In genomic region chr10:110974463-110974862, GRCm38 (mm10) we compare ENCODE assay signal across 8 mouse cellular contexts. TPM values are rescaled to one million over a fixed set of nuclear protein-coding genes. Genes with fewer than 3 reads are reported as not detected.
DNase-seq lines count a peak whose midpoint lies in the region; ATAC-seq and TF ChIP-seq lines count a peak whose summit lies in the region.

No protein-coding gene starts in this region.

- DNase-seq in heart, adult 18-20 months: peak; percentile 44 to 65
- no peak for DNase-seq in heart, postnatal 25 days (ENCODE audit: low spot score)
- DNase-seq in adipocyte (ENCODE audit: low spot score): peak; percentile 58
- DNase-seq in embryo, embryonic 9.5 days (ENCODE audit: extremely low spot score): peak; percentile 33
- DNase-seq in liver, embryonic 14.5 days (ENCODE audit: low read depth in 3 of 3, low spot score in 3 of 3): no peak
- peak; percentile 82 for DNase-seq in retina, embryonic 14.5 days (ENCODE audit: low spot score)
- DNase-seq in urinary bladder, postnatal 4 days (ENCODE audit: low spot score in 2 of 2): no peak

- ATAC-seq in hindbrain, embryonic 13.5 days (ENCODE audit: low FRiP score): peak; percentile 52; the same call in 1 of the 2 replicates
- ATAC-seq in liver, embryonic 14.5 days (ENCODE audit: insufficient read depth): no peak; the same call in 1 of the 2 replicates

- H3K9me3 ChIP-seq in hindbrain, embryonic 13.5 days: no peaks in the 10 kb centered on the region
- no peaks in the 10 kb centered on the region for H3K9me3 ChIP-seq in liver, embryonic 14.5 days (ENCODE audit: control insufficient read depth, low read length)

- no peak overlapping the region for H3K27ac ChIP-seq in hindbrain, embryonic 13.5 days
- H3K27ac ChIP-seq in liver, embryonic 14.5 days: no peak overlapping the region

- TF ChIP-seq CTCF in liver, embryonic 14.5 days (IDR thresholded peaks at IDR 0.05; ENCODE audit: low read depth): peak; percentile 64

- no peak overlapping the region for H3K9ac ChIP-seq in hindbrain, embryonic 13.5 days
- H3K9ac ChIP-seq in liver, embryonic 14.5 days (replicated peaks): no peak overlapping the region

- H3K27me3 ChIP-seq in hindbrain, embryonic 13.5 days: no peaks in the 10 kb centered on the region
- H3K27me3 ChIP-seq in liver, embryonic 14.5 days (ENCODE audit: control insufficient read depth, insufficient read depth, low read length): no peaks in the 10 kb centered on the region

- no peaks in the 10 kb centered on the region for H3K4me1 ChIP-seq in hindbrain, embryonic 13.5 days (replicated peaks)
- H3K4me1 ChIP-seq in liver, embryonic 14.5 days (replicated peaks; ENCODE audit: control insufficient read depth in 2 of 2, insufficient read depth in 2 of 2, low read length in 1 of 2): no peaks in the 10 kb centered on the region

- no peak for TF ChIP-seq EP300 in liver, embryonic 14.5 days (IDR thresholded peaks at IDR 0.05; ENCODE audit: low read depth)

- intact Hi-C loops in heart, postnatal 25 days (cut with DNase I): no loop called here

- peaks cover 31% of the 10 kb centered on the region for H3K36me3 ChIP-seq in hindbrain, embryonic 13.5 days
- no peaks in the 10 kb centered on the region for H3K36me3 ChIP-seq in liver, embryonic 14.5 days (replicated peaks; ENCODE audit: control insufficient read depth, insufficient read depth, low read depth)

- 54% methylated on average over 3 of the region's 3 CpGs for WGBS in hindbrain, embryonic 13.5 days
- WGBS in liver, embryonic 14.5 days (ENCODE audit: insufficient replicate concordance): 48% methylated on average over 3 of the region's 3 CpGs

- no peak overlapping the region for H3K4me2 ChIP-seq in hindbrain, embryonic 13.5 days
- H3K4me2 ChIP-seq in liver, embryonic 14.5 days (ENCODE audit: low read depth): no peak overlapping the region

- H3K4me3 ChIP-seq in hindbrain, embryonic 13.5 days: no peak overlapping the region
- H3K4me3 ChIP-seq in liver, embryonic 14.5 days (ENCODE audit: insufficient read depth in 1 of 2, low read depth in 2 of 2, low read length in 2 of 2): no peak overlapping the region

RNA-seq across cellular contexts. Expression of gene Zdhhc17, which starts 35.5 kb away (rescaled TPM):
- 10 to 100 TPM; 18.1 to 23.1 TPM for total RNA-seq in heart, adult 18-20 months (2021)
- 10 to 100 TPM; 24.8 to 27.7 TPM for total RNA-seq in heart, postnatal 25 days (2021)
- 55.5 and 58.3 TPM in 2 replicates for polyA plus RNA-seq in hindbrain, embryonic 13.5 days (2015; fragmentation: Nextera tagmentation; extraction: Ambion mirVana)
- polyA plus RNA-seq in liver, embryonic 14.5 days (2012; rRNA removed): 4.5 and 5.9 TPM in 2 replicates
- polyA plus RNA-seq in liver, embryonic 14.5 days (2014; fragmentation: Nextera tagmentation; extraction: Ambion mirVana): 4.0 and 4.6 TPM in 2 replicates

RNA-seq across cellular contexts. Expression of gene Csrp2, which starts 54.9 kb away (rescaled TPM):
- 10 to 100 TPM; 28.4 to 32.3 TPM for total RNA-seq in heart, adult 18-20 months (2021)
- 10 to 100 TPM; 54.6 to 60.7 TPM for total RNA-seq in heart, postnatal 25 days (2021)
- 154 and 156 TPM in 2 replicates for polyA plus RNA-seq in hindbrain, embryonic 13.5 days (2015; fragmentation: Nextera tagmentation; extraction: Ambion mirVana)
- 8.5 and 13.7 TPM in 2 replicates for polyA plus RNA-seq in liver, embryonic 14.5 days (2012; rRNA removed)
- polyA plus RNA-seq in liver, embryonic 14.5 days (2014; fragmentation: Nextera tagmentation; extraction: Ambion mirVana): 14.8 and 15.1 TPM in 2 replicates

Comparison
In these comparisons a context has a peak if more than half of its experiments do, and no peak if none do; other contexts are left out.
1. DNase-seq: peak in heart, adult 18-20 months (2 of 2), adipocyte (single experiment), embryo, embryonic 9.5 days (single experiment) and retina, embryonic 14.5 days (single experiment); none in heart, postnatal 25 days (single experiment), liver, embryonic 14.5 days (0 of 3) and urinary bladder, postnatal 4 days (0 of 2).